Mouse (Mus musculus): ENCODE results near the gene Mif4gd. TPM values are rescaled to one million over a fixed set of nuclear protein-coding genes. Genes with fewer than 3 reads are reported as not detected.
A peak's percentile ranks its signal among the peaks of the same experiment; 100 is the strongest.
"Not testable (repeated sequence)": the region's sequence is repeated elsewhere in the genome, so short reads cannot be mapped to it uniquely, and the experiment has no call there.

Gene Mif4gd
- 120 and 121 TPM in 2 replicates for polyA plus RNA-seq (2015; fragmentation: Nextera tagmentation; extraction: Ambion mirVana)

- DNase-seq (ENCODE audit: low spot score) = peak; percentile 92
Measured at GRCm38 (mm10) chr11:115612410-115613137, at the start of gene Mif4gd. Gene Mif4gd (minus strand): TSS chr11:115612969.

GRCm38 (mm10) chr11:115660376-115660775 lies 47.6 kb upstream of the Mif4gd start:
- no peak for DNase-seq (ENCODE audit: low spot score)

- no peak for DNase-seq (ENCODE audit: low spot score)
Measured at GRCm38 (mm10) chr11:115658521-115658920, 45.8 kb upstream of the Mif4gd start.

- no peak for DNase-seq (ENCODE audit: low spot score)
Measured at GRCm38 (mm10) chr11:115654128-115654527, 41.4 kb upstream of the Mif4gd start.

GRCm38 (mm10) chr11:115653194-115653593 lies 40.4 kb upstream of the Mif4gd start:
- DNase-seq (ENCODE audit: low spot score) = no peak

GRCm38 (mm10) chr11:115651680-115652079 lies 38.9 kb upstream of the Mif4gd start:
- DNase-seq (ENCODE audit: low spot score) = no peak

GRCm38 (mm10) chr11:115649706-115650105 lies 36.9 kb upstream of the Mif4gd start:
- no peak for DNase-seq (ENCODE audit: low spot score)

GRCm38 (mm10) chr11:115647459-115647858 lies 34.7 kb upstream of the Mif4gd start:
- DNase-seq (ENCODE audit: low spot score) = peak; percentile 81

- DNase-seq (ENCODE audit: low spot score) = peak; percentile 45
Measured at GRCm38 (mm10) chr11:115646439-115646838, 33.7 kb upstream of the Mif4gd start.

GRCm38 (mm10) chr11:115645498-115645897 lies 32.7 kb upstream of the Mif4gd start:
- DNase-seq (ENCODE audit: low spot score) = not testable (repeated sequence)

- no peak for DNase-seq (ENCODE audit: low spot score)
Measured at GRCm38 (mm10) chr11:115644308-115644707, 31.5 kb upstream of the Mif4gd start.

GRCm38 (mm10) chr11:115643265-115643664 lies 30.5 kb upstream of the Mif4gd start:
- DNase-seq (ENCODE audit: low spot score) = peak; percentile 93

- DNase-seq (ENCODE audit: low spot score) = no peak
Measured at GRCm38 (mm10) chr11:115642705-115643104, 29.9 kb upstream of the Mif4gd start.

- DNase-seq (ENCODE audit: low spot score) = no peak
Measured at GRCm38 (mm10) chr11:115641664-115642036, 28.9 kb upstream of the Mif4gd start.

- peak; percentile 82 for DNase-seq (ENCODE audit: low spot score)
Measured at GRCm38 (mm10) chr11:115640978-115641663, 28.4 kb upstream of the Mif4gd start.

- DNase-seq (ENCODE audit: low spot score) = no peak
Measured at GRCm38 (mm10) chr11:115640311-115640828, 27.6 kb upstream of the Mif4gd start.

- DNase-seq (ENCODE audit: low spot score) = no peak
Measured at GRCm38 (mm10) chr11:115639540-115639939, 26.8 kb upstream of the Mif4gd start.

GRCm38 (mm10) chr11:115638498-115639409 lies 26.0 kb upstream of the Mif4gd start:
- DNase-seq (ENCODE audit: low spot score) = no peak

- no peak for DNase-seq (ENCODE audit: low spot score)
Measured at GRCm38 (mm10) chr11:115636960-115637359, 24.2 kb upstream of the Mif4gd start.

GRCm38 (mm10) chr11:115635484-115635883 lies 22.7 kb upstream of the Mif4gd start:
- no peak for DNase-seq (ENCODE audit: low spot score)

GRCm38 (mm10) chr11:115635041-115635440 lies 22.3 kb upstream of the Mif4gd start:
- DNase-seq (ENCODE audit: low spot score) = no peak

Data from thymus, postnatal 0 days (tissue).